Mouse (Mus musculus) embryo, embryonic 11 days (tissue): ENCODE measurements around the gene Lcp2.

Source experiments
- DNase-seq: peaks from one replicate; pipeline ENCODE4 v3.0.0-alpha.2; 2015

The Lcp2 gene

DNA sequence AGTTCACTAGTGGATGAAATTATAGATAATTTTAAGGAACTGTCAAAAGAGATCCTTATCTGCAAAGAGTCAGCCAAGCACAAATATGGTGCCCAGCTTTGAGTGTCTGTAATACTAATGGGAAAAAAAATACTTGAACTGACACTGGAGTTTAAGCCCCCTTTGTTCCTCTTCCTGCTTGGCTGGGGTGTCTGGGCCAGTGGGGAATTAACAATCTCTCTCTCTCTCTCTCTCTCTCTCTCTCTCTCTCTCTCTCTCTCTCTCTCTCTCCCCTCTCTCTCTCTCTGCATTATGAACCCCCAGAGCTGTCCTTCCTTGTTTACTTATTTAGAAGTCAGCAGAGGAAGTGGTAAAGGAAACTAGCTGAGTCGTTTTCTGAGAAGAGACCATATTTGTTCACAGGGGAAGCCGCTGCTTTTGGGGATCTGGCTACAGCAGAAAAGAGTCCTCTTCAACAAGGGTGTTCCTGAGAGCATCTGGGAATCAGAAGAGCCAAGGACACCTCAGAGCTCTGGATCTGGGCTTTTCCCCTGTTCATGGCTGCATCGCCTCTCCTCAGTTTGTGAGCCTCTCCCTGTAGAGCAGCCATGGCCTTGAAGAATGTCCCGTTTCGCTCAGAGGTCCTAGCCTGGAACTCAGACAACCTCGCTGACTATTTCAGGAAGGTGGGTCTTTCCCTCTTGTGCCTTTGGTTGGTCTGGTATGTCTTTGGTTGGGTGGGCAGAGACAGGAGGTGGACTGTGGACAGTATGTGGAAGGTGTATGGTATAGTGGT lies at the start of gene Lcp2:
Gene Lcp2 (plus strand): TSS at position 154 of the 775 bp plus-strand sequence.
- no peak for DNase-seq

DNA sequence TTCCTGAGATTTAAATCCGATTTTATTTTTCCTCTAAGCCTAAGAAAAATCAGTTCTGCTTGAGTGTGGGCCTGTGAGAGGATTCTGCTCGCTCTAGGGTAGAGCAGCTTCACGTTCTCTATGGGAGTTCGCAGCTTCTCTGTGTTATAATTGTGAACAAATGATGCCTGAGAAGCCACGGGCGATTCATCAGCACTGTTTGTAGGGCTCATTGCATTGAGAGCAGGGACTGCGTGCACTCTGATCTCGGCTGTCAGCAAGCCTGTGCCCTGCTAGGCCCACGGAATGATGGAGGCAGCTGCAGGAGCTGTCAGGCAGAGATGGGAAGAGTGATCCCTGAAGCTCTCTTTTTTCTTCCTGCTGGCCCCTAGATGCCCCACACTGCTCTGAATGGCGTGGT lies 48.5 kb upstream of the Lcp2 start:
- DNase-seq: no peak

DNA sequence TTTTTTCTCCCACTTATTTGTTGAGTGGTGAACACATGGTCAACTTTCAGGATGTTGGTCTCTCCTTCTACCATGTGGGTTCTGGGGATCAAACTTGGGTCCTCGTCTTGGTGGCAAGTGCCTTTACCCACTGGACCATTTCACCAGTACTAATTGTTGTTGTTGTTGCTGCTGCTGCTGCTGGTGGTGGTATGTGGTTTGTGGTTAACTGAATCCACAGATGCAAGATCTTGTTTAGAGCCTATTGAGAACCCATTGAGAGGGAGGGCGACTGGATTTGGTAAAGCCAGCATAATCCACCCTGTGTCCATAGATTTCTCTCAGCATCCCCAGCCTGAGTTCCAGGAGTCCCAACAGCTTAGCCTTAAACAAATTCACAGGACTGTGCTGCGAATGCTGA lies 46.3 kb upstream of the Lcp2 start:
- DNase-seq: no peak

DNA sequence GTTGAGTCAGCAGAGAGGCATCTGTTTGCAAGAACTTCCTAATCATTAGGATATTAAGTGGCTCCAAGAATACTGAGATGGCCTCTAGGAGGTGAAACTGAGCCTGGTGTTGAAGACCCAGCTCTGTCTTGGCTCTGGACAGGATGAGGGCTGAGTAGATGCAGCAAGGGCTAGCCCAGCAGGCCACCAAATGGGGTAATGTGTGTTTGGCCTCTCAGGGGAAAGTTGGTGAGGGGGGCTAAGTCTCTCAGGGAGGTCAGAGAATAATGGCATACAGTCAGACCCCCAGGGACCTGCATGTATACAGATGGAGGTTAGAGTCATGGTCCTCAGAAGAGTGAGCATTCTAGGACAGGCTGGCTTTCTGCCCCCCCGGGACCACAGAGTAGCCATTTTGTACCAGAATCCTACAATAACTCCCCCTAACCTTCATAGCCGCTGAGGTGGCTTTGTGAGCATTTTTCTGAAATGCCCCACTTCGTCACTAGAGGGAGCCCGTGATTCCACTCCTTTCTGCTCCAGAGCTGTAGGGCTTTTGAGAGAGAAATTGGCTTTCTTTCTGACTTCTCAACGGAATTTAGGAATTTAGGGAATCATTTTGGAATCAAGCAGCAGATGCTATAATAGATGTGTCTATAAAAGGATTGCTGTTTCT lies 44.7 kb upstream of the Lcp2 start:
- DNase-seq: peak; percentile 58

DNA sequence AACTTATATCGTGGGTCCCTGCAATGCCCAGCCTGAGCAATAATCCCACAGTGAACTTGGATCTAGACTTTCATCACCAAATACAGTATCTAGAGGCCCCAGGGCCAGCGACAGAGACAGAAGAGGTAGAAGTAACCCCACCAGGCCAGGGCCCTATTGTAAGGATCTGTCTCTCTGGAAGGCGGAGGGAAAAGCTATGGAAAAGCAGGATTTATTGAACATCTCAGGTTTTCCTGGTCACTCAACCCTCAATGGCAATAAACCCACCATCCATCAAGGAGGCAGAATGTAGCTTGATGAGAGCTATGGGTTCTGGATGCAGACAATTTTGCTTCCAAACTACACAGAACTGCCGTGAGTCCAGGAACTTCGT lies 44.1 kb upstream of the Lcp2 start:
- DNase-seq: no peak

DNA sequence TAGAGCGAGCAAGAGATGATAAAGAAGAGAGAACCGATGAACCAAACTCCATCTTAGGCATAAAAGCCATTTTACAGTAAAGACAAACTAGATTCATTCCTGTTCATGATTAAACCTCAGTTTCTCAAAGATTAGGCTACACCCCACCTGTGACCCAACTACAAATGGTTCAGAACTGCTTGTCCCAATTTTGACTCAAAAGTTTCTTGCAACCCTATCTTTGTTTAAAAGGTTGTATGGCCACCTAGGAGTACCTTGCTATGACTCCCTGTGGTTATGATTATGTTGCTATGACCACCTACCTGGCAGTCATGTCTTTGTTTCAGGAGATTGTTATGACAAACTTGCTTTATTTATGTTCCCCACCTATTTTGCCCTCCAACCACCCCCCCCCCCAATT lies 39.1 kb upstream of the Lcp2 start:
- DNase-seq: no peak

DNA sequence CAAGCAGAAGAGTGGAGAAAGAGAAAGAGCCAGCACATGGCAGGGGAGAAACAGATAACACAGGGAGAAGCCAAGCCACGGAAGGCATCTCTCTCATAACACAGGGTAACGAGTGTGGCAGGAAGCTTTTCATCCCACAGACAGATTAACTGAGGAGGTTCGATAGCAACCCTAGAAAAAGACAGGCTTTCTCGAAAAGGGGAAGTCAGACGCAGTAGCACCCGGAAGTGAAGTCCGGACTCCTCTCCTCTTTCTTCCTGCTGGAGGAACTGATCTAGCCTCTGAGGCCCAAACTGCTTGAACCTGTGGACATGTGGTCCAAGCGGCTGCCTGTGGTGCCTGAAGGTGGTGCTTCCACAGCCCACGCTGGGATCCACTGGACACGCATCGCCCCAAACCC lies 38.5 kb upstream of the Lcp2 start:
- DNase-seq: no peak

DNA sequence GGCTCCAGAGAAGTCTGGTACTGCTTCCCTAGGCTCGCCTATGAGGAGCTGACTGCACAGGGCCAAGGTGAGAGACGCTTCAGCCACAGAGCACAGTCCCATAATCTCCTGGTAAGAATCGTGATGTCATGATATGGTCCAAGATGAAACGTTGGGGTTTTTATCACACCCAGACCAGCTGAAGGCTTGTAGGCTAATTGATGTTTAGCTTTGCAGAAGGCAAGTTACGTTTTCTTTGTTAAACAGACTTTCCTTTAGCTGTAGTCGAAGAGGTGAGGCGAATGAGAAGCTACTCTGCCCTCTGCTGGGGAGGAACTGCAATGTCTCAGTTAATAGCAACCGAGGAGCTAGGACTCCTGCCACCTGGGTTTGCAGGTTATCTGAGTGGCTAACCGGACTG lies 38.0 kb upstream of the Lcp2 start:
- peak; percentile 74 for DNase-seq

DNA sequence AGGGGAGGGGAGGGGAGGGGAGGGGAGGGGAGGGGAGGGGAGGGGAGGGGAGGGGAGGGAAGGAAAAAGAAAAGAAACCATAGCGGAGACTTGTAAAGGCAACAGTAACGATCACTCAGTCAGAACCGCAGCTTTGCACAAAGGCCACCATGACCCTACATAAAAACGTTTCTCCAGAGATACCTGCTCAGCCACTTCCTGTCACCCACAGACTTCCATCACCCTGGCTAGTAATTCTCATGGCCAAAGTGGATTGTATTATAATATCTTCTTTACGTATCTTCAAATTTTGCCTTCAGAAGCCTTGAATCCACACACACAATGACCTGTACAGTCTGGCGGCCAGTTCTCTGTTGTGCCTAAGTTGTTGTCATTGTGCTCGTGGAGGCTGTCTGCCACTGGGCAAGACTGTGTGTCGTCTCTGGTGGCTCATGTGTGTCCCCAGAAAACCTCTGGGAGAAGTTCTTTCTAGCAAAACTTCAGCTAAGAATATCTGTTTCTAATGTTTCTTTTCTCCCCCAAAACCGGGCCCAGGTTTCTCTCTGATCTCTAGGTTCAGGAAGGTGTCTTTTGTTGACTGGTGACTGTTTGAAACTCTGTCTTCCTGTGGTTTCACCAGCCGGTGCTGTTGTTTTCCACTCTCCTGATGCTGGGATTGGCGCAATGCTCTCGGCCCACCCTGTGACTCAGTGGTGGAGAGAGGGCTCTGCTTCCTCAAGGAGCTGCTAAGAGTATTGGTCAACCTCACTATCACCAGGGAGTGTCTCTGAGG lies 37.2 kb upstream of the Lcp2 start:
- DNase-seq: no peak

DNA sequence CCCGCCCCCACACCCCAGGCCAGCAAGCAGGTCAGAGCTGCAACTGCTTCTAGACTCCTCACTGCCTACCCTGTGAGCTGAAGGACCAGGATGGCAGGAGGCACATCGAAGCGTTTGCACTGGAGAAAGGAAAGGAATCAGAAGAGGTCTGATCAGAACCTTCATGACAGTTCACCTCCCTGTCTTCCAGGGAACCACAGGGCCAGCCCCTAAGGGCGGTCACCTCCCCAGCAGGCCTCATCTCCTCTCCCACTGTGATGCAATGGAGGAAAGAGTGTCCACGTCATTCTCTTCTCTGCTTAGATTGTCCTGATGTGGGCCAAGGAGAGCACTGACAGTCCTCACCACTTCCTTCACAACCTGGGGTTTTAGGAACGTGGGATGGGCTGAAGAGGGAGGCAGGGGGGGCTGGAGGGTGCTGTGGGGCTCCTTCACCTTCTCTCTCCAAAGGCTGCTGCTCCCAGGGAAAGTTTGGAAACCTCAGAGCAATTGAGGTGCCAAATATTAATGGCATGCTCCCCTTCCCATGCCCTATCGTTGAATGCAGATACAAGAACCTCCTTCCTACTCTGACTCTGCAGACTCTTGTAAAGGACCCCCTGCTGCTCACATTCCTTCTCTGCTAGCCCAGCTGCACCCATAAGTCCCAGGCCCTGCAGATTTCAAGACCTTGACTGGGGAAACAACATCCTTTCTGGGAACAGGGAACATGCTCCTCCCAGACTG lies 36.4 kb upstream of the Lcp2 start:
- no peak for DNase-seq

DNA sequence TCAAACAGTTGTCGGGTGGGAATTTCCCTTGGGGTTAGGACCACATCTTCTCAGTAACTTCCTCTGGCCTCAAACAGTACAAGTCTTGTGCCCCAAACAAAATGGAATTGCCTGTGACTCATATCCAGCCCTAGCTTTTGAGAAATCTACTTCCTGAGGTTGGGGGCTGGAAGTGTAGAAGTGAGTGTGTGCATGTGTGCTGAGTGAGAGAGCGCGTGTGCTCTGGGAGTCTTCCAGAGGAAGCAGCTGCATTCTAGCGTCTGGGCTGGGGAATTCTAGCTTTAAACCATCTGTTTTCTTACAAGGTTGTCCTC lies 35.9 kb upstream of the Lcp2 start:
- DNase-seq: no peak

DNA sequence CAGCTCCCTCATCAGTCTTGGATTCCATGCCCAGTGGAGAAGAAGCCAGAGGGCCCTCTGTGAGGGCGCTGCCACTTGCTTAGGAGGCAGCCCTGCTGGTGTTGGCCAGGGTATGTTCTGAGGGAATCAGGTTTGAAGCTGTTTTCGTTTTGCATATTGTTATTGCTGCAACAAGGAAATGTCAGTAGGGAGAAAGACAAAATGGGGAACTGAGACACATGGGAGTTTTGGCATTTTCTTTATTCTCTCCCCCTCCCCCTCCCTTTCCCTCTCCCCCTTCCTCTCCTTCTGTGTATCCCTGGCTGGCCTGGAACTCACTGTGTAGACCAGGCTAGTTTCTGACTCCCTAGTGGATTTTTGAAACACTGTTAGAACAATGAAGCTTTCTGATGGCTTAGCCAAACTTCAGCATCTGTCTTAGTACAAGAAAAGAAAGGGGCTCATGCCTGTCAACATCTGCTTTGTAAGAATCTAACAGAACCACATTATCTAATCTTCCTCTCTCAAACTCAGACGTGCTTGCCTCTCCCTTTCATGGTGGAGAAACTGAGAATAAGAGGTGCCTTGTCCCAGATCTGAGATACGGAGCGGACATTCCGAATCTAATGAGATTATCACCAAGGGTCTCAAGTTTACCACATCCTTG lies 34.6 kb upstream of the Lcp2 start:
- no peak for DNase-seq

DNA sequence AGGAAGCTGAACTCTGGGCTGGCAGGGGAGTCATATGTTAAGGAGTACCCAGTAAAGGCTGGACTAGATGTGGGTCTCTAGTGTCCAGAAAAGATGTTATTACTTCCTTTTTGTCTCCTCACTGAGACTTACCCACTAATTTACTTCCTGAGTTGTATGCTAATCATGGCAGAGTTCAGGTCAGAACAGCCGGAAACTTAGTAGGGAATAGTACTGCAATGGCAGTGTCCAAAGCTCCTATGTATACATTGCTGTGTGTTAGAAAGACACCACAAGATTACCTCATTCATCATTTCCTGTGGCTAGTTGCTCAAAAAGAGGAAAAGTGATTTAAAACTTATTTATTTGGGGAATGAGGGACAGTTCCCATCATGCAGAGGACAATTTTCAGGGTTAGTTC lies 21.6 kb upstream of the Lcp2 start:
- no peak for DNase-seq

DNA sequence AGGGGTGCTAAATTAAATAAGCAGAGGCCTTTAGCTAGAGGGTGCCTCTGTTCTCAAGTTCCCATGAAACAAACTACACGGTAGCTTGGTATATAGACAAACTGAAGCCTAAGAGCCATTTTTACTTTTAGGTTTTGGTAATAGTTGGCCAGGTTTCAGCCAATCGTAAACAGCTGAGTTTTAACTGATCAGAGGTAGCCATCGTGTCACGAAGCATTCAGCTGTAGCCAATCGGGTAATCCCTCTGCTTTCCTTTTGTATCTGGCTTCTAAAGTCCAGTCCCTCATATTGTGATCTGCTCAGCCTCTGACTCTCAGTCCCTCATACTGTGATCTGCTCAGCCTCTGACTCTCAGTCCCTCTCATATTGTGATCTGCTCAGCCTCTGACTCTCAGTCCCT lies 17.1 kb upstream of the Lcp2 start:
- no peak for DNase-seq

DNA sequence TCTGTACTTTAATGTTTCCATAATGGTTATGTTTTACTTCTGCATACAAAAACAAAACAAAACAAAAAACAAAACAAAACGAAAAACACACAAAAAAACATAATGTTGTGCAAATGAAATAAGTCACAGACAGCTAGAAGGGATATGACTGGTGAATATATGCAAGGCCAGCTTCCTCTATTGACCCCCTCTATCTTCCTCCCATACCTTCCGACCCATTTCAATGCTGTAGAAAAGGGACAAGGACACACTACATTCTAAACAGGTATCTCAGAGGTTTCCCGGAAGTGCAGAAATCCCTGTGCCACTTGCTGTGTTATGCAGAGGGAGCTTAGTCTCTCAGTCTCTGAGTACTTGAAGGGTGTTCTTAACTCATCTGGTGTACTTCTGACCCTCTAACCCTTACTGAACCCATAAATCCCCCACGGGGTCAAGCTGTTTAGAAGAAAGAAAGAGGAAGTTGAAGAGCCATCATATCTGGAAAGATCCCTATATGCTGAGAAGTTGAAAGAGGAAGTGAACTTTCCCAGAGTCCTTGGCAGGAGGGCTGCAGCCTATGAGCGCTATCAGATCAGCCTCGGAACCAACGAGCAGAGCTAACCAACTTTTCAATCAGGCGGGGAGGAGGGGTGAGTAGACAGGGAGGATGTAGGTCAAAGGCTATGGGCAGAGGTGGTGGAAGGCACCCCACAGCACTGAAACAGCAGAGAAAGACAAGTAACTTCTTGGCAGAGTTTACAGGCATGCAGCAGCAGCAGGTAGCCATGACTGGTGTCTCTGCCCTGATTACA lies 15.5 kb upstream of the Lcp2 start:
- DNase-seq: no peak

DNA sequence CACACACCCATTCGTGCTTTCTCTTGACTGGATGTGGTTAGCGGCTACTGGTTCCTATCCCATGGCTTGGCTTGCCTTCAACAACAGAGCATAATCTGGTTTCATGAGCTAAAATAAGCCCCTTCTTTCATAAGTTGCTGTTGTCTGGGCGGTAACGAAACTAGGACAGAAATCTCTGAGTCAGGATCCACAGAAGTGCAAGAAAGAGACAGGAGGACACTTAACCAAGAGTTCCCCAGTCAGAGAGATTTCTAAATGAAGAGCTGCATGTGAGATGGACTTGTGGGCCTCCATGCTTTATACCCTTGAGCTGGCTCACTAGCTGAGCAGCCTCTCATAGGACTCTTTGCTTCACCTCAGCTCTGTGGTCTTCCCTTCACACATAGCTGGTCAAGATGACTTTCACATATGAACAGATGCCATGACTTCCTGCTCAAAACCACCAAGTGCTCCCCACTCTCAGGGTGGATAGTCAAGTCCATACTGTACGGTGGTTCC lies 12.7 kb upstream of the Lcp2 start:
- DNase-seq: no peak

DNA sequence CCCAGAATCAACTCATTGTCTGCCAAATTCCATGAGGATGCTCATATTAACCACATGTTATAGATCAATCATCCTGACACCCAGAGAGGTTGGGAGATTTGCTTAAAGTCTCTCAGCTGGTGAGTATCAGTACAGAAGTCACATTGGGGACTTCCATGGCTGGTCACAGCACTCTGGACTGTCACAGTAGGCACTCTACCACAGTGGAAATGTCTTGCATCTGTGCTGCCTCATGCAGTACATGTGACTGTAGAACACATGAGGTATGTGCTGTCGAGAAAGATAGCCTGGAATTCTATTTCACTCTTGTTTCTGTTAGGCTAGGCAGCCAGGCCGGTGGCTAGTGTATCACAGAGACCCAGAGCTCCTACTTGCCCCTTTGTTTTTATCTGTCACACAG lies 11.9 kb upstream of the Lcp2 start:
- no peak for DNase-seq

DNA sequence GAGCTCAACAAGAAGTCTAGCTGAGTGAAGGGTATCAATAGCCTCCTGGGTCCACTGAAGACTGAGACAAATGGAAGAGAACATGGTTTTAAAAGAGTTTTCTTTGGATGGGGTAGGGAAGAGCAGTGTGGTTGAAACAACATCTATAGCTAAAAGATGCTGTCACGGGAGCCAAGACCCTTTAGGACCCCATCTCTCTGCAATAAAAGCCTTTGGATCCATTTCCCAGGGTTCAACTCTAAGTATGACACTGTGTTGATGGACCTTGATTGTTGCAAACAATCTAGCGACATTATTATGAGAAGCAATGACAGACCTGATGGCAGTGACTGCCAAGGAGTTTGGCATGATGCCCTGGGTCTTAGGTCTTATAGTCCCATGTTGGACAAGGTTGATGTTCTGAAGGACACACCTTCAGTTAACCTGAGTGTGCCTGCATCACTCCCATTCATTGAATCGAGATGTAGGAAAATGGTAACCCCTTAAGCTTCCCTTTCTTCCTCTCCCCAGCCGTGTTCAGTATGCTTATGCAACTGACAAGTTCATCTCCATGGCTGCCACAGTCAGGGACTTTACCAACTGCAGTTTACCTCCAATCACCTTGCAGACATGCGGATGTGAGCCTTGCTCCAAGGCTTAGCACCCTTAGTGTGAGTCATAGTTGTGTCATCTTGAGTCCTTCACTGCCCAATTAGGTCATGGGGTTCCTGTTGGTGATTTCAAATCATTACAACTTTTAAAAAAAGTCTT lies 10.6 kb upstream of the Lcp2 start:
- DNase-seq: no peak

DNA sequence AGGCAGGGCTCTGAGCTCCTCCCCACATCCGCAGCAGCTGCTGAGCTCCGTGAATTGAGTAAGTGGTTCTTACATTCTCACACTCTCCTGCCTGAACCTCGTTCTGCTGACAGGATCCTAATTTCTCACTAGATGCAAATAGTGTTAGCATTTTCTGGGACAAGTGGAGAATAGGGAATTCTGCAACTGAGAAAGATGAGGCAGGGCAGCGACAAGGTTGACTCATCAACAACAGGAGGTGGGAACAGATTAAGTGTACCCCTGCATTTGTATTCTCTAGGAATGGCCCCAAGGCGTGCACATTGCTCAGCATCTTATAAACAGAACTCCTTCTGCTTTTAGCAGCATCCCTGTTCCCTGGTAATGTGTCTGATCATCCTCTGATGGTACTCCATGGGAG lies 6.7 kb upstream of the Lcp2 start:
- no peak for DNase-seq

DNA sequence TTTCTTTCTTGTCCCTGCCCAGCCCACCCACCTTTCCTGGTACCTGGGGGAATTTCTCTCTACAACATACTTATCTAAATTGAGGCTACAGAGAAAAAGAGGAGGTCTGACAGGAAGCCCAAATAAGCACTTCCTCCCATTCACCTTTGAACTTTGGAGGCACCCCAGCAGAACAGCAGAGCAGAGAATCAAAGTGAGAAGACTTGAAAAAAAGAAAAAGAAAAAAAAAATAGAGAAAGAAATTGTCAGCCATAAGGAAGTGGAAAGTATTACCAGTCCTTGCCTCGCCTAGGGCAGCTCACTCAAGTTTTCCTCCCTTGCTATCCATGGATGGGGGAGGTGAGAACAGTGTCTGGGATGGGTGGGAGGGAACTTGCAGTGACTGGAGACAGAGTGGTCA lies 3.9 kb upstream of the Lcp2 start:
- no peak for DNase-seq

DNA sequence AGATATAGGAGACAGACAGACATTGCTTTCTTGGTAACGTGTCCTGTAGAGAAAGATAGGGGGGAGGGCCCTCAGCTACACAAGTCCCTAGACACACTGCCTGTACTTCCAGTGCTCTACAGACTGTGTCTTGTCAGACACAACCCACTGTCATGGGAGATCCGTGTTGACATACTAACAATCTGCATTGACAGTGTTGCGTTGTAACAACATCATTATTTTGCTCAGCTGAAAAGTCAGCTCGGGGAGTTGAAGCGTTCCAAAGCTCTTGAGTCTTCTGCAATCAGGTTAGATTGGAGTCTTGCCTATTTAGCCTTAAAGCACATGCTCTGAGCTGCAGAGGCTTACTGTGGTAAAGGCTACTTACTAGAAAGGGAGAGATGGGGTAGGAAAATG lies 820 bp downstream of the Lcp2 start:
- no peak for DNase-seq
